Mouse (Mus musculus) thymus, adult 2 months (tissue): ENCODE data around the gene Hhat. TPM values are rescaled to one million over a fixed set of nuclear protein-coding genes. Genes with fewer than 3 reads are reported as not detected.

ENCODE experiments used
- DNase-seq: peaks from one replicate; pipeline ENCODE4 v3.0.0; 2021
- H3K27ac ChIP-seq: fragments of 200-500 bp; 2 replicates; pipeline ENCODE4 v1.5.1; 2012; ENCODE audit warnings: low read length, control low read depth; ENCODE audit not compliant: control insufficient read depth, insufficient read depth
- H3K27me3 ChIP-seq: fragments of 200-500 bp; 2 replicates; pipeline ENCODE4 v1.6.1; 2012; ENCODE audit warnings: mild to moderate bottlenecking, low read length, moderate library complexity, mixed read lengths; ENCODE audit not compliant: control insufficient read depth, insufficient read depth
- H3K36me3 ChIP-seq: fragments of 200-500 bp; 2 replicates; pipeline ENCODE4 v1.6.1; 2012; ENCODE audit warnings: mild to moderate bottlenecking, low read length, moderate library complexity; ENCODE audit not compliant: control insufficient read depth, insufficient read depth
- H3K4me1 ChIP-seq: fragments of 200-500 bp; replicated peaks from 2 replicates; pipeline ENCODE4 v1.6.1; 2012; ENCODE audit warnings: low read length; ENCODE audit not compliant: control insufficient read depth, insufficient read depth
- H3K4me3 ChIP-seq: fragments of 200-500 bp; 2 replicates; pipeline ENCODE4 v1.5.1; 2012; ENCODE audit warnings: mild to moderate bottlenecking, low read length, control low read depth, moderate library complexity; ENCODE audit not compliant: control insufficient read depth, insufficient read depth
- CTCF ChIP-seq: fragments of 200-500 bp; IDR thresholded peaks from 2 replicates; pipeline ENCODE4 v1.5.1; 2012; ENCODE audit warnings: mild to moderate bottlenecking, control low read depth, low read length, moderate library complexity, borderline replicate concordance; ENCODE audit not compliant: control insufficient read depth, poor library complexity, insufficient read depth; ENCODE audit errors: extremely low read depth
- POLR2A ChIP-seq: fragments of 200-500 bp; IDR thresholded peaks from 2 replicates; pipeline ENCODE4 v1.6.1; 2012; ENCODE audit warnings: mild to moderate bottlenecking, low read length, control low read depth, moderate library complexity; ENCODE audit not compliant: control insufficient read depth, poor library complexity, insufficient read depth; ENCODE audit errors: extremely low read depth
- WGBS: fragments of 180-500 bp; shearing (Covaris S2); methylation state at CpG from one replicate; pipeline ENCODE4 v1.1.7; 2018; 5-methylcytosine and 5-hydroxymethylcytosine counted together
- polyA plus RNA-seq: library from polyadenylated mRNA; depleted of rRNA; stranded (reverse); fragments of >200 nt; gene quantifications from 2 replicates; pipeline ENCODE4 v1.2.3, GENCODE M21; 2012

Hhat gene
- polyA plus RNA-seq, 1 experiment: 5.8 TPM

- Histone ChIP-seq H3K4me1 (no peaks in the 10 kb centered on the region), H3K4me3 (no peak overlapping the region), H3K27me3 (no peaks in the 10 kb centered on the region), H3K36me3 (no peaks in the 10 kb centered on the region), H3K27ac (no peak overlapping the region)
- whole genome bisulfite sequencing: 56% methylated on average over 5 of the region's 5 CpGs
- TF ChIP-seq POLR2A: no peak
- TF ChIP-seq CTCF: no peak
- DNase-seq: peak; percentile 35
Observed at GRCm38 (mm10) chr1:192722147-192722546, 48.9 kb downstream of the Hhat start.

GRCm38 (mm10) chr1:192720156-192720555, 50.9 kb downstream of the Hhat start:
- no peaks in the 10 kb centered on the region for H3K36me3 ChIP-seq
- TF ChIP-seq POLR2A (no peak), CTCF (no peak)
- DNase-seq: no peak
- H3K27me3 ChIP-seq: no peaks in the 10 kb centered on the region
- no peaks in the 10 kb centered on the region for H3K4me1 ChIP-seq
- WGBS: 95% methylated on average over 10 of the region's 10 CpGs
- H3K4me3 ChIP-seq: no peak overlapping the region
- H3K27ac ChIP-seq: no peak overlapping the region

DNA sequence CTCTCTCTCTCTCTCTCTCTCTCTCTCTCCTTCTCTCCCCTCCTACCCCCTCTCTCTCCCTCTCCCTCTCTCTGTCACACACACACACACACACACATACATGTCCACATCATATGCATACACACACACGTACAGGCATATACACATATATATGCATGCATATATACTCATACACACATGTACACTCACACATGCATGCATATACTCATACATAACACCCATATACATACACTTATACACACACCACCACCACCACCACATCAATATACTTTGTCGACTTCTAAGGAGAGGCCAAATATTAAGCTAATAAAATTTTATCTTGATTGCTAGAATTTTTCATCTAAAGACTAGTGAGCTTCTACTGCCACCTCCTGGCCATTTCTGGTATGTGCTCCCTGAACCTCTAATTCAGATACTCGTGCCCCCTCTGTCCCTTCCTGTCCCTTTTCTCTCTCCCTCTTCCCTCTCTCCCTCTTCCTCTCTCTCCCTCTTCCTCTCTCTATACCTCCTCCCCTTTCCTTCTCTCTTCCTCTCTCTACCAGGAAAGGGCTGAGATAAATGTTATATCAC, 59.2 kb downstream of the Hhat start:
- H3K4me3 ChIP-seq: no peak overlapping the region
- 38% methylated on average over 3 of the region's 3 CpGs for WGBS
- no peaks in the 10 kb centered on the region for H3K27me3 ChIP-seq
- TF ChIP-seq POLR2A (no peak), CTCF (no peak)
- no peak overlapping the region for H3K27ac ChIP-seq
- no peaks in the 10 kb centered on the region for H3K4me1 ChIP-seq
- no peaks in the 10 kb centered on the region for H3K36me3 ChIP-seq
- DNase-seq: peak; percentile 53

DNA sequence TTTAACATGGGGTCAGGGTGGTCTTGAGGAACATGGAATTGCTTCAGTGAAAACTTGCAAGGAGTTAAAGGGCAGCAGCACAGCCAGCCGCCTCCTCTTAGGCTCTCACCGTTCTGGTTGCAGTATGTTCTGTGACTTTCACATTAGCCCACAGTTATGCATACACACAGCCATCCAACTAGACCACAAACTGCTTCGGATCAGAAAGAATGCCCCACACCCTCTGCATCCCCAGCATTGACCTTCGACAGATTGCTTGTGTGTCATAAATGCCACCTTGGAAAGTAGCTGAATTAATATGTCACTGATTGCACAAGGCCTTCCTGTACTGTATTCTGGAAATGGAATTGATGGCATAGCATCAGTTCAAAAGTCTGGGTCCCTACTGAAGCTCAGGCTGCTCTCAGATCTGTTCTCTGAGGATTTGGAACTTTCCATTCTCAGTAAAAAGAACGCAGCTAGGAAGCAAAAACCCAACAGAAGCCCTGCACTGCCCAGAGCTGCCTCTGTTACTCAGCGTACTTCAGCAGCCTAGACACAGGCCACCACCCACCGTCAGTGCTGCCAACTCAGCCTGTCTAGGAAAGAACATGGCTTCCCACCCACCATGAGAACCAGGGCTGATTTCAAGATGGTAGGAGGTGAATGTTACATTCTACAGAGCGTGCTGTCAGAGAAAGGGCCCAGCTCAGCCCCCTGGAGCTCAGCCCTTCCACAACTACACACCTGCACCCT, 70.5 kb downstream of the Hhat start:
- no peak for DNase-seq
- Histone ChIP-seq H3K36me3 (no peaks in the 10 kb centered on the region), H3K27ac (no peak overlapping the region), H3K4me1 (no peaks in the 10 kb centered on the region), H3K4me3 (no peak overlapping the region), H3K27me3 (no peaks in the 10 kb centered on the region)
- 95% methylated on average over 8 of the region's 8 CpGs for WGBS
- TF ChIP-seq POLR2A (no peak), CTCF (no peak)

DNA sequence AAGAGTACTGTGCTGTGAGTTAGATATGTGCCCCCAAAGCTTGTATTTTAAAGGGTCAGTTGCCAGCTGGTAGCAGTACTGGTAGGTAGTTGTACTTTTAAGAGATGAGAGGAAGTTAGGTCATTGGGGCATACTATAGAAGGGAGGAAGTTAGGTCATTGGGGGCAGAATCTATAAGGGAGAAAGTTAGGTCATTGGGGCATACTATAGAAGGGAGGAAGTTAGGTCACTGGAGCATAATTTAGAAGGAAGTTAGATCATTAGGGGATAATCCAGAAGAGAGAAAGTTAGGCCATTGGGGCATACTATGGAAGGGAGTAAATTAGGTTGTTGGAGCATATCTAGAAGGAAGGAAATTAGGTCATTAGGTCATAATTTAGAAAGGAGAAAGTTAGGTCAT, 71.9 kb downstream of the Hhat start:
- Histone ChIP-seq H3K27ac (no peak overlapping the region), H3K36me3 (no peaks in the 10 kb centered on the region), H3K4me1 (no peaks in the 10 kb centered on the region), H3K27me3 (no peaks in the 10 kb centered on the region), H3K4me3 (no peak overlapping the region)
- TF ChIP-seq CTCF: no peak
- DNase-seq: no peak

GRCm38 (mm10) chr1:192696371-192696863, 74.6 kb downstream of the Hhat start:
- 0 out of 2 replicates have a peak, but pooled peaks cover 4% of the 10 kb centered on the region for H3K4me1 ChIP-seq
- H3K27me3 ChIP-seq: no peaks in the 10 kb centered on the region
- no peaks in the 10 kb centered on the region for H3K36me3 ChIP-seq
- DNase-seq: no peak
- TF ChIP-seq CTCF (no peak), POLR2A (no peak)
- H3K4me3 ChIP-seq: no peak overlapping the region
- H3K27ac ChIP-seq: no peak overlapping the region
- WGBS: 66% methylated on average over 1 of the region's 1 CpGs
